Mouse (Mus musculus): ENCODE measurements around the gene Oat.

Gene Oat

DNA sequence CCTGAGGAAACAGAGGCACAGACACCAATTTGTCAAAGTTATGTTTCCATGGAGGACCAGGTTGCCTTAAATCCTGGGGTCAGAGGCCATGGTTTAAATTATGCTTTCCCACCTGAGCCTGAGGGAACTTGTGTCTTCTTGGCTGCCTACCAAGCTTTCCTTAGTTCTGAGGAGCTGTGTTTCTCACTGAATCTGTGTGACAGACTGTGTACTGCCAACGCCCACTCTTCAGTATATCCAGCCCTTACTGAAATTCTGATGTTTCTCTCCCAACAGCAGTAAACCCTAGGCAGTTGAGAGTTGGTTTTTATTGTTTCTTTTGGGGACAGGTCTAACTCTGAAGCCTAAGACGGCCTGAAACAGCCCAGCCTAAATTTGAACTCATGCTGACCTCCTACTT is 17.6 kb upstream of the Oat start:
- no peak for DNase-seq (ENCODE audit: low spot score in 2 of 2)

DNA sequence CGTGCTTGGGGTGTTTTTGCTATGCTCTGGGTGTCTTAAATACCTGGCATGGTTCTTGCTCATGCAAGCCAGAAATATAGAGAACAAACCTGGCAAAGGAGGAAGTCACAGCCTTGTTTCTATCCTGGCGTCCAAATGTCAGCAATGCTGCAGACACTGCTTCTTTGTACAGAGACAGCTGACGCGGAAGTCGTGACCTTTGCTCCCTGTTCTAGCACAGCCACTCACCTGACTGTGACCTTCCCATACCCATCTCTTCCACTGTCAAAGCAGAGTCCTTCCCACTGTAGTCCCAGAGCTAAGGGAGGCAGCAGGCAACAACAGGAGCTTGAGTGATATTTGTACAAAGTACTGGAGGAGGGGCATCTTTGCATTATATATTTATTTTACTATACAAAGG is 13.4 kb upstream of the Oat start:
- DNase-seq (ENCODE audit: low spot score in 2 of 2), result no peak

DNA sequence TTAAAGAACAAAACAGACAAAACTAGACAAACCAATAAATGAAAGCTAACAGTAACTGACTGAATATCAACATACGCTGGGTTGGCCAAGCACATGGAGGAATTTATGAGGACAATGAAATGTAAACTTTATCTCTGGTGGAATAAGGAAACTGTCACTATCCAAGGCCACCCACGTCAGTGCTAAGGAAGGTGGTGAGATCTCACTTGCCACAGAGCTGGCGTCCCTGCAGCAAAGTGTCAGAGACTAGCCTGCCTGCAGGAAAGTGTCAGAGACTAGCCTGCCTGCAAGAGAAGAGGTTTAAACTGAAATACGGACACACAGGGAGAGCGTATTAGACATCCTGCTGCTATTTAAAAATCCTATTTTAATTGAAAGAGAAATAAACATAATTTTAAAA is 11.0 kb upstream of the Oat start:
- no peak for DNase-seq (ENCODE audit: low spot score in 2 of 2)

DNA sequence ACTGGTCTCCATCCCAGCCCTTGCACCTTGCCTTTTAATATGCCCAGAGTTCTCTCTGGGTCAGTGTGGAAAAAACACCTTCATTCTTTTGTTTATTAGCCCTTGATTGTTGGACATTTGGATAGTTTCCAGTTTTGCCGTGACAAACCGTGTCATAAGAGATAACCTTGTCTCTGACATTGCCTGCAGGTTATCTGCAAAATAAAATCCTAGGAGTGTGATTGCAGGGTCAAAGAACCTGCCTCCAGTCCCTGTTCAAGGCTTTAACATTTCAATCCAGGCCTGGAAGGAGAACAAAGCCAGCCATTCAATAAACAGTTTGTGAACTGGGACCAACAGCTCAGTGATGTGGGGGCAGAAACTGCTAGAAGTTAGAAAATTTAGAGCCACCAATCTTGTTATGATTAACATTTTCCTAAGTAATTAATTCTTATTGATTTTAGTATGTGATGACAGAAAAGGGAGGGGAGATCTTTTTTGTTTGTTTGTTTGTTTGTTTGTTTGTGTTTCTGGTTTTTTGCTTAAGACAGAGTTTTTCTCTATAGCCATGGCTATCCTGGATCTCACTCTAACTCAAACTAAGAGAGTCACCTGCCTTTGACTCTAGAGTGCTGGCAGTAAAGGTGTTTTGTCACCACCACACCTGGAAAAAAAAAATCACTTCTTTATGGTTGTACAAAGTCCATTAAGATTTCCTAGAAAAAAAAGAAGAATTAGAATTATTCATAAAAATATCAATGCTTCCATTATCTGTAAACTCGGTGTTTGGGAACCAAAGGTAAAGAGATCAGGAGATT is 9.7 kb upstream of the Oat start:
- no peak for DNase-seq (ENCODE audit: low spot score in 2 of 2)

DNA sequence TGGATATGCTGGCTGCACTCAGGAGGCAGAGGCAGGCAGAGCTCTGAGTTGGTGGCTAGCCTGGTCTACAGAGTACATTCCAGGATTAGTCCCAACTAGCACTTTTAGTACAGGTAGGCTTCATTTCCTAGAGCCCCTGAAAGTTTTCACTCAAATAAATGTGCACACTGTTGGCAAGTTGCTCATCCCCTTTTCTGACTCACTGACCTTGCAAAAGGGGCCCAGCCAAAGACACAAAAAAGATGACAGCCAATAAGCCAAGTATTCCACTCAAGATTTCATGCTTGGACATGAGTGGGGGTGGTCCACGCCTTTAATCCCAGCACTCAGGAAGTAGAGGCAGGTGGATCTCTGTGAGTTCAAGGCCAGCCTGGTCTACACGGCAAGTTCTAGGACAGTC is 5.2 kb upstream of the Oat start:
- DNase-seq (ENCODE audit: low spot score in 2 of 2), result no peak

DNA sequence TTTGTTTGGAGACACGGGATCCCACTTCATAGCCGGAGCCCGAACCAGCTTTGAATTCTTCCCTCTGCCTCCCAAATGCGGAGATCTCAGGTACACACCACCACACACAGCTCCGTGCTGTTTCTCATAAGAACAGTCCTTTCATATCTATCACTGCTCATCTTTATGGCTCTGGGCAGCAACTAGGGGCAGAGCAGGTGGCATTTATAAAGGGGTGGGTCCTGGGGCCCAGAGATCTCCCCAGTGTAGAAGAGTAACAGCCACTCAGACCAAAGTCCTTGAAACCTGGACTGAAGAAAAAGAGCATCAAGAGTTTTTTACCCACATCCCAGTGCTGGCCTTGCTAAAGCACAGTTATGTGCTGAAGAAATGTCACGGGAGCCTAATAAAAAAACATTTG is 4.3 kb upstream of the Oat start:
- DNase-seq (ENCODE audit: low spot score in 2 of 2), result no peak

DNA sequence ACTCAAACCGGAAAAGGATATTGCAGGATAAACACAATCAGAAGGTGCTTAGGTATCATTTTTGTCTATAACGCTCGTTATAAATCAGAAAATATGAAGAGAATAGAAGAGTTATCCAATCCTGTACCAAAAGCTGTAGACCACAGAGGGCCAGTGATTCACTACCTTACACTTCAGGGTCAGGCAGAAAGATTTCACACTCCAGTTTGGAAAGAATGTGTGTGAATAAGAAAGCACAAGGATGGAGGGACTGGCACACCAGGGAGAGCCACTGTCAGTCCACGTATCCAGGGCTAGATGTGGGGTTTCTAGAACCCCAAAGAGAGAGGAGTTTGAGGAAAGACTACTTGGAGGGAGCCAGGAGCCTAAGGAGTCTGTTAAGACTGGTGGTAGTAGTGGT is 693 bp upstream of the Oat start:
- no peak for DNase-seq (ENCODE audit: low spot score in 2 of 2)

DNA sequence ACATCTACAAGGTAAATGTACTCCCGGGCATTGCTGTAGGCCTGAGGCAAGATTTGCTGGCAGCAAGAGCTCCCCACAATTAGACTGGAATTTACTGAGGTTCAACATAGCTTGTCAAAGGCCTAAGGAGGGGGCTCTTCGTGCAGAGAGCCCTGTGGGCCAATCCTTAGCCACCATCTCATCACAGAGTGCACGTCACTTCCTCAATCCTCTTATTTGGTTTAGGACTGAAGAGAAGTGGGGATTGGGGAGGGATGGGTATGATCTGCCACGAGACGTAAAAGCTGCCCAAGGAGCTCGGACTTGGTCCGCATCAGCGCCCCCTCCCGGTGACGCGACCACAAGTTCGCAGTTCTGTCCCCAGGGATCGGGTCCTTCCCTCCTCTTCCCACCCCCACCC is 575 bp downstream of the Oat start:
- peak; percentile 83 to 94 for DNase-seq (ENCODE audit: low spot score in 2 of 2)

DNA sequence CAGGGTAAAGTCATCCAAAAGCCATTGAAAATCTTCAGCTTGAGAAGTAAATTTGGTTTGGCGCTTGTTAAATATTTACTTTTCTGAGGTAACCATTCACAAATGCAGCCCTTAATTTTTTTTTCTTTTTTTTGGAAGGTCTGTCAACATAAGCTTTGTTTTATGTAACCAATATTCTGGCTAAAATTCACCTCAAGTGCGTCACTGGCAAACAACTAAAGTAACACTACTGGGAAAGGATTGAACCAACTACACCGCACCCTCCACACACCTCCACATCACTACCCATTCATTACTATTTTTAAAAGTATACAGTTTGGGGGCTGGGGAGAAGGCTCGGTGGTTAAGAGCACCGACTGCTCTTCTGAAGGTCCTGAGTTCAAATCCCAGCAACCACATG is 1.6 kb downstream of the Oat start:
- no peak for DNase-seq (ENCODE audit: low spot score in 2 of 2)

DNA sequence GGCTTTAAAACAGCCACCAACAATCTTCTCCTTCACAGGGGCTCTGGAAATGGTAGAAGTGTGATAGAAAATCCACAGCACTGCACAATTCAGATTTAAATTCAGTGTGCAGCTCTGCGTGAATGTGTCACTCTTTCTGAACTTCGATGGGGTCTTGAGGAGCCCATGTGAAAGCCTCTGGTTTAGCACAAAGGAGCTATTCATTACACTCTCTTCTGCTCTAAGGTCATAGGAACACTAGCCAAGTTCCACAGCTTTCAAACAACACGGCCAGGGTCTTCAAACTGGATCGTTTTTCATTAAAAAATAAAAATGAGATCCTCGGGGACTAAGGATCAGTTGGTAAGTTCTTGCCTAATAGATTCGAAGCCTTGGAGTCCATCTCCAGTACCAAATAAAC is 3.0 kb downstream of the Oat start:
- no peak for DNase-seq (ENCODE audit: low spot score in 2 of 2)

DNA sequence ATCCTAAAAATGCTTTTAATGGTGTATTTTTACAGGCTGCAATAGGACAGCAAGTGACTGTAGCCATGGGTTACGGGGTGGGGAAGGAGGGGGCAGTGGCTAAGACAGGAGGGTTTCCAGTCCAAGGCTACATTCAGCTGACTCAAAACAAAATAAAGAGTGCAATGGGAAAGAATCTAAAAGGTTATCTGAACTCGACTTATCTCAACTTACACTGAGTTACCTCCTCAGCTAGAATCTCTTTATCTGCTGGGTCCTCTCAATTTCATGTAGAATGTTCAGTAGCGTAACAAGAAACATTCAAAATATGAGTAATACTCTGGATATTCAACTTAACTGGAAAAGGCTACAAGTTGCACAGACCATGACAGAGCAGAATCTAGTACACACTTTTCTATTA is 3.5 kb downstream of the Oat start:
- no peak for DNase-seq (ENCODE audit: low spot score in 2 of 2)

DNA sequence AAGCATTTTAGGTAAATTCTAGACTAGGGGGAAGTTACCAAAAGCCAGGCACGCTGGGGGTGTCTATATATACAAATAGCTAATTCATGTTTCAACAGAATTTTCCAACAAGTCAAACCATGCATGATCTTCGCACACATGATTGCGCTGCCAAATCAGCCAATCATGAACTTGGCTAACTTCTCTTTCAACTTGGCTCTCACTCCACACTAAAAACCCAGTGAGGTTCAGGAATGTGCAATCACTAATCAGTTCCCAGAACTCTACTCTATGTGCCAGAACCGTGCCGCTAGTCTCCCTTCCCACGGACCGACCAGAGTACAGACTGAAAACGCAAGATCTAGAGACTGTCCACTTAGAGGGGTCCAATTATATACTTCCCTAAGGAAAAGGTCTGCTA is 4.7 kb downstream of the Oat start:
- DNase-seq (ENCODE audit: low spot score in 2 of 2), result no peak

DNA sequence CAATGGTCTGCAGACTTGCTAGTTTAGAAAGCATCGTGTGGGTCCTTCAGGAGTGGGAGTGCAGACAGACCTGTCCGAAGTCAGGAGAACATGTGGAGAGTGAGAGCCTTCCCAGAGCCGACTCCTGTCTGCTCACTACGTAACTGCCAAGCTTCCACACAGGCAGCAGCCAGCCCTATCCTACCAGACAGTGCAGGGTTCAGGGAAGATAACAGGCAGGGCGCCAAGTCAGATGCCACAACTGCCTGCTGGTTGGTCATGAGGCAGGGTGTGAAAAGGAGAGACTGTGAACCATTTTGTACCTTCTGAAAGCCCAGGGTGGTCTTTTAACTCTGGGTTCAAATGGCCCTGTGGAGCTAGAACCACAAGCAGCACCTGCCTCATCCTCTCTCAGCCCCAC is 6.1 kb downstream of the Oat start:
- peak; percentile 58 to 70 for DNase-seq (ENCODE audit: low spot score in 2 of 2)

DNA sequence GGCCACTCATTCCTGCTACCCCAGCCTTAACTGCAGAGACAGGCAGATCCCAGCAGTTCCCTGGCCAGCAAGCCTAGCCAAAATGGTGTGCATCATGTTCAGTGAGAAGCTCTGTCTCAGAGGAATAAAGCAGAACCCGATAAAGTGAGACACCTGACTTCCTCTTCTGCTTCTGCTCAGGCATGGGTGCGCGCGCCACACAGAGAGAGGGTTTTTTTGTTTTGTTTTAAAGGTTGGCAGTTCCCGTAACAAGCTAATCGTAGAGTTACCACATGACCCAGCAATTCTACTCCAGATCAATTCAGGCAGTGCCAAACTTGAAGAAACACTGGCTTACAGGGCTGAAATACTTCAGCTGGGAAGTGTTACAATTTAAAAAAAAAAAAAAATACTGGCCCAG is 7.4 kb downstream of the Oat start:
- peak; percentile 60 to 77 for DNase-seq (ENCODE audit: low spot score in 2 of 2)

DNA sequence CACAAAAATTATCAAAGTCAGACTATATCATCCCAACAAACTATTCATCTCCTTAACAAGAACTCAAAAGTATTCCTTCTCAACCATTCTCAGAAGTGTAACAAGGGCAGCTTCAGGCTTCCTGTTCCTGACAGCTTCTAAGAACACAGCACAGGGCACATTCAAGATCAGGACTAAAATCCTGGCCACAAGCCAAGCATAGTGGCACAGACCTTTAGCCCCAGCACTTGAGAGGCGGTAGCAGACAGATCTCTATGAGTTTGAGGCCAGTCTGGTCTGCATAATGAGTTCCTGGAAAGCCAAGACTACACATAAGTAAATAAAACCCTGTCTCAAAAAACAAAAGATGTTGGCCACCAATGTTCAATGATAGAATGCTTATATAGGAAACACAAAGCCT is 10.4 kb downstream of the Oat start:
- DNase-seq (ENCODE audit: low spot score in 2 of 2), result no peak

DNA sequence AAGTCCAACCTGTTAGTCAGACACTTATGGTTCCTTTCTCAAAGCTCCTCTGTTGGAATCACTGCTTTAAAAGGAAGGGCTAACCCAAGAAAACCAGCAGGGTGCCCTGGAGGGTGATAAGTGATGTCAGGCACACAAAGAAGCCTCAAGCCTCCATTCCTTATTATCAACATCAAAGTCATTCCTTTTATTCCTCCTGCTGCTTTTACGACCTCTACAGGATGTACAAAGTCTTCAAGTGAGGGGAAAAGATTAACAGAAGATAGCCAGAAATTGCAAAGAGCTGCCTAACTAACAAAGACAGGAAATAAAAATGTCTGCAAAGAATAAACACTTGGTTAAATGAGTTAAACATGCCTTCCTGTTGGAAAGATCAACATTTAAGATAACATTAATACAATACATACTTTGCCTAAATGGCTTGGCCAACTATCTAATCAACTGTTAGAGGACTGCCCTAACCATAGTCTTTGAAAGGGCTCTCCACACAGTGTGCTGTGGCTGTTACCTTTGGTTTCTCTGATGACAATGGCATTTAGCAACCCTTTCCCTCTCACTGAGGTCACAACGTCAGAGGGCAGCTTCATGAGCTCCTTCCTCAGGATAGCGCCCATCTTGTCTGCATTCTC is 16.9 kb downstream of the Oat start:
- DNase-seq (ENCODE audit: low spot score in 2 of 2), result no peak

DNA sequence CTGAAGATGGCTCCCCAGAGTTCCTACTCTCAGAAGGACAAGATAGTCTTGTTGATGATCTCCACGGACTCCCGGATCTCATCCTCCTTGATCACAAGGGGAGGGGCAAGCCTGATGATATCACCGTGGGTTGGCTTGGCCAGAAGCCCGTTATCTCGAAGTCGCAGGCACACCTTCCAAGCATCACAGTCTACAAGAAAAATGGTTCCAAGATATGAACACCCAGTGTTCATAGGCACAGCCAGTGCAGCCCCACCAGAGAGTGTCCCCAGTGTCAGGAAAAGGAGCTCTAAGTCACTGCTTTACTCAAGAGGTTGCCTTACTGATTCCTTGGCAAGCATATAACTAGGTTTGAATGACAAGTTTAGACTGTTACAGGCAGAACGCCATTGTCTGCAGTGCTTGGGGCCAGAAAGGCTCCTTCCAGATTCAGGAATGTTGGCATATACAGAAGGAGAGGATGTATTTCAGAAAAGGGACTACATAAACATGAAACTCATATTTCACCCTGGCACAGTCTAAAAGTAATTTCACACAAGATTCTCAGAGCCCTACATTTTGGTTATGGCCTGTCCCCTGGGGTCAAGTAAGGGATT is 18.0 kb downstream of the Oat start:
- no peak for DNase-seq (ENCODE audit: low spot score in 2 of 2)

DNA sequence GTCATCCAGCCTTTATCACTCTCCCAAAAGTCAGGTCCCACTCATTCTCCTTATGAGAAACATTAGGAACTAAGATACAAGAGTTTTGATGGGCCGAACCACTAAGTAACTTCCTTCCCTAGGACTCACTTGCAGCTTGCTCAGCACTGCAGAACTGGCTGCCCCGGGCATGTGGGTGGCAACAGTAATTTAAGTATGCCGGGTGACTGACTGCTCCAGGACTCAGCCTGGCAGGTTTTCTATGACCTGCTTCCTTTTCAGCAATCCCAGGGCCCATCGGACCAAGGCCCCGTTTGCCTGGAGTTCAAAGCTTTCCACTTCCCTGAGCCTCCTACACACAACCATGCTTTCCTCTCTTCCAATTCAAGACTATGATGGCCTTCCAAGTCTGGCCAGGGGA is 19.6 kb downstream of the Oat start:
- DNase-seq (ENCODE audit: low spot score in 2 of 2), result no peak

DNA sequence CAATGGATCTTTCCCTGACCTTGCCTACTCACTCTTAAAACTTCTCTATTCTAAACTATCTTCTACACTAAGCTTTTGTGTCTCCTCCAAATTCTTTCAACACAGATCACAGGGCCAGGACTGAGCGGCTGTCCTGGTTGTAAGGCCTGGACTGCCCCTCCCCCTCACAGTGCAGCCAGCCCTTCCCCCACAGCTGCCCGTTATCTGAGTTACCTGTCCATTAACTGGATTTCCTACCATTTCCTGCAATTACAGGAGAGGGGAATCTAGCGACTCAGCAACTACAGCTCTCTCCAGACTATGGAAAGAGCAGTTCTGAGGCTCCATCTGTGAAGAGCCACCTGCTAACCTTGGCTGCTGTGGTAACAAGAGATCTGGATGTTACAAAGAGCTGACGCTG is 20.3 kb downstream of the Oat start:
- DNase-seq (ENCODE audit: low spot score in 2 of 2), result no peak

DNA sequence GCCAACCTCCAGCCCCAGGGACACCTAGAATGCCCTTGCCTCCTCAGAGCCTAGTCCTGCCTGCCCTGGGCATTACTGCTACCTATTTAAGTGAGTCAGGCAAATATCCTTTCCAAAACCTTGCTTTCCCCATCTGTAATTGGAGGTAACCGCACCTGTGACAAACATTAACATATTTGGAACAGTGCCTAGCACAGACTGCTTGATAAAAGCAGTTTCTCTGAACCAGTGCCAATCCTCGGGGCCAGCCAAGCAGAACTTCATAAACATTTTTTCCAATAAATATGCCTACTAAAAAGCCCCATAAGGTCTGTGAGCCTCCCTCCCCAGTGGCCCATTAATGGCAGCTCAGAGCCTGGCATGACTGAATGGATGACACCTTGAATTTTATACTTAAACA is 22.1 kb downstream of the Oat start:
- DNase-seq (ENCODE audit: low spot score in 2 of 2), result no peak

DNA sequence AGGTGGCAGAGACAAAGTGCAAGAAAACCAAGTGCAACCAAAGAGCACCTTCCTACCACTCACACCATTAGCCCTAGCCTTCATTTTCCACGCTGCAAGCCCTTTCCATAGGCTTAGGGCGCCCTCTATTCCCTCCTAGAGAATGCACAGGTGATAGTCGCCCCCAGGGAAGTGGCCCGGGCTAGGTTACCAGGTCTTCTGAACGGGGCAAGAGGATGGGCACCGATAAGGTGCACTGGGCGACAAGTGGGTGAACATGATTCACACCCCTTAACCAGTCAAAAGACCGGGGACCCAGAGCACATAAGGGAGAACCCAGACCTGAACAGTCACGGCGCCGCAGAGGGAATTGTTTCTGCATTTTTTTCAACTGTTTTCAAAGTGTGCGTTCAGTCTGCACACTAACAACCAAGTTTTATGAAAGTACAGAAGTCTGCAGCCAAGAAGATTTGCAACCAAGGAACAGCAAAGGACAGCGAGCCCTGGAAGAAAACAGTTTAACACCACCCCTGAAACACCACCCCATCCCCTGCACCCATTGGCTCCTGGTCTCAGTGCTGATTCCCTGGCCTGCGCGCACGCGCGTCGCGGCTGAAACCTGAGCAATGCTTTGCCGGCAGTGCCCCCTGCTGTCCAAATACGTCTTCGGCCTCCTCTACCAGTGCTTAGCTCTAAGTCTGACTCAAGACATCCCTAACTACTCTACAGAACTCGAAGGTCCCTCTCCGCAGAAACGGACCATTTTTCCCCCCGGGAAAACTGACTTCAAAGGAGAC is 24.7 kb downstream of the Oat start:
- DNase-seq (ENCODE audit: low spot score in 2 of 2), result peak; percentile 91 to 96

DNA sequence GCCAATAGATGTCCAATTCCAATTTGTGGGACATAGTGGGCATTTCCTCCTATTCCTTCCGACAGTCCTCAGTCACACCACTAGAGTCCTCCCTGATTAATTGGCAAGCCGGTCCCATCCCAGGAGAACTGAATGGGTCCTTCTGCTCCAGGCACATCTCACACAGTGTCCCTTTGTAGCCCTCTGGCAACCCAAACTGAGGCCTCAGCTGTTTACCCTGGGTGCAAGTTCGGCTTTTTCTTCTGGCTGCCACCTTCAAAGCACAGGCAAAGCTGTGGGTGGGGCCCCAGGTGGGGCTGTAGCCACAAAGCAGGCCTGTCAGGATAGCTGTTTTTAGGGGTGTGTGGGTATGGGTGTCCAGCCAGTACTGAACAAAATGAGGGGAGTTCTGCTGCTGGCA is 29.1 kb downstream of the Oat start:
- DNase-seq (ENCODE audit: low spot score in 2 of 2), result no peak

DNA sequence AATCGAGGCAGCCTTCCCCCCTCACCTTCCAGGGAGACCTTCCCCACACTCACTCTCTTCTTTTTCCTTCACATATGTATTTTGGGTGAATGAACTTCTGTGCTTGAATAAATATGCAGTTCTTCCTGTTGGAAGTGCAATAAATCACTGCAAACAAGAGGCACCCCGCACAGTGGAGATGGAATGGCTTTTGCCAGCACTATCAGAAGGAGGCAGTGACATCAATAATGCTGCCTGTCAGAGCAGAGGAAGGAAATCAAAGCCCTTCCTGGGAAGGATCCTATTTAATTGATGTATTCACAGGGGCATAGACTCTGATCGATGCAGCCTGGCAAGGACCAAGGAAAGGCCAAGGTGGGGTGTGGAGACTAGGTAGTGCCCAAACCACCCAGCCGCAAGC is 33.8 kb downstream of the Oat start:
- DNase-seq (ENCODE audit: low spot score in 2 of 2), result no peak

Data from spleen, postnatal 4 days (tissue).